Mouse (Mus musculus) thymus, adult 2 months (tissue): ENCODE data around the gene Sspo. TPM values are rescaled to one million over a fixed set of nuclear protein-coding genes. Genes with fewer than 3 reads are reported as not detected.
A peak's percentile ranks its signal among the peaks of the same experiment; 100 is the strongest.
"Not testable (repeated sequence)": the region's sequence is repeated elsewhere in the genome, so short reads cannot be mapped to it uniquely, and the experiment has no call there.

Experiments
- DNase-seq: peaks from one replicate; pipeline ENCODE4 v3.0.0; 2021
- H3K27ac ChIP-seq: fragments of 200-500 bp; 2 replicates; pipeline ENCODE4 v1.5.1; 2012; ENCODE audit warnings: low read length, control low read depth; ENCODE audit not compliant: control insufficient read depth, insufficient read depth
- H3K27me3 ChIP-seq: fragments of 200-500 bp; 2 replicates; pipeline ENCODE4 v1.6.1; 2012; ENCODE audit warnings: mild to moderate bottlenecking, low read length, moderate library complexity, mixed read lengths; ENCODE audit not compliant: control insufficient read depth, insufficient read depth
- H3K36me3 ChIP-seq: fragments of 200-500 bp; 2 replicates; pipeline ENCODE4 v1.6.1; 2012; ENCODE audit warnings: mild to moderate bottlenecking, low read length, moderate library complexity; ENCODE audit not compliant: control insufficient read depth, insufficient read depth
- H3K4me1 ChIP-seq: fragments of 200-500 bp; replicated peaks from 2 replicates; pipeline ENCODE4 v1.6.1; 2012; ENCODE audit warnings: low read length; ENCODE audit not compliant: control insufficient read depth, insufficient read depth
- H3K4me3 ChIP-seq: fragments of 200-500 bp; 2 replicates; pipeline ENCODE4 v1.5.1; 2012; ENCODE audit warnings: mild to moderate bottlenecking, low read length, control low read depth, moderate library complexity; ENCODE audit not compliant: control insufficient read depth, insufficient read depth
- CTCF ChIP-seq: fragments of 200-500 bp; IDR thresholded peaks from 2 replicates; pipeline ENCODE4 v1.5.1; 2012; ENCODE audit warnings: mild to moderate bottlenecking, control low read depth, low read length, moderate library complexity, borderline replicate concordance; ENCODE audit not compliant: control insufficient read depth, poor library complexity, insufficient read depth; ENCODE audit errors: extremely low read depth
- POLR2A ChIP-seq: fragments of 200-500 bp; IDR thresholded peaks from 2 replicates; pipeline ENCODE4 v1.6.1; 2012; ENCODE audit warnings: mild to moderate bottlenecking, low read length, control low read depth, moderate library complexity; ENCODE audit not compliant: control insufficient read depth, poor library complexity, insufficient read depth; ENCODE audit errors: extremely low read depth
- WGBS: fragments of 180-500 bp; shearing (Covaris S2); methylation state at CpG from one replicate; pipeline ENCODE4 v1.1.7; 2018; 5-methylcytosine and 5-hydroxymethylcytosine counted together
- polyA plus RNA-seq: library from polyadenylated mRNA; depleted of rRNA; stranded (reverse); fragments of >200 nt; gene quantifications from 2 replicates; pipeline ENCODE4 v1.2.3, GENCODE M21; 2012

Sspo gene
- polyA plus RNA-seq, 1 experiment, result 35.4 TPM

GRCm38 (mm10) chr6:48511861-48512260, 63.8 kb downstream of the Sspo start:
- Histone ChIP-seq H3K4me1 (no peaks in the 10 kb centered on the region), H3K36me3 (no peaks in the 10 kb centered on the region), H3K4me3 (no peak overlapping the region), H3K27me3 (no peaks in the 10 kb centered on the region), H3K27ac (no peak overlapping the region)
- no peak for DNase-seq
- TF ChIP-seq CTCF (no peak), POLR2A (no peak)
- WGBS, result 53% methylated on average over 7 of the region's 7 CpGs

GRCm38 (mm10) chr6:48524882-48525281, 76.9 kb downstream of the Sspo start:
- H3K27me3 ChIP-seq, DNase-seq, H3K4me3 ChIP-seq, H3K27ac ChIP-seq, H3K4me1 ChIP-seq, H3K36me3 ChIP-seq: not testable (repeated sequence)
- WGBS, result 98% methylated on average over 16 of the region's 16 CpGs

GRCm38 (mm10) chr6:48527901-48528300, 79.9 kb downstream of the Sspo start:
- WGBS, result 99% methylated on average over 9 of the region's 9 CpGs
- Histone ChIP-seq H3K36me3 (no peaks in the 10 kb centered on the region), H3K27me3 (no peaks in the 10 kb centered on the region), H3K27ac (no peak overlapping the region), H3K4me3 (no peak overlapping the region), H3K4me1 (no peaks in the 10 kb centered on the region)
- no peak for DNase-seq
- no peak for TF ChIP-seq POLR2A
- no peak for TF ChIP-seq CTCF

GRCm38 (mm10) chr6:48529261-48529660, 81.2 kb downstream of the Sspo start:
- no peak for DNase-seq
- WGBS, result 35% methylated on average over 14 of the region's 14 CpGs

GRCm38 (mm10) chr6:48529871-48530440, 81.9 kb downstream of the Sspo start:
- no peaks in the 10 kb centered on the region for H3K36me3 ChIP-seq
- H3K27ac ChIP-seq, result no peak overlapping the region
- H3K4me1 ChIP-seq, result no peaks in the 10 kb centered on the region
- H3K27me3 ChIP-seq, result no peaks in the 10 kb centered on the region
- no peak overlapping the region for H3K4me3 ChIP-seq
- no peak for DNase-seq
- no peak for TF ChIP-seq CTCF
- TF ChIP-seq POLR2A, result no peak
- 76% methylated on average over 16 of the region's 16 CpGs for WGBS

More at GRCm38 (mm10) chr6:48529261-48529660, 81.2 kb downstream of the Sspo start:
- Histone ChIP-seq H3K27me3 (no peaks in the 10 kb centered on the region), H3K4me1 (no peaks in the 10 kb centered on the region), H3K4me3 (no peak overlapping the region), H3K36me3 (no peaks in the 10 kb centered on the region), H3K27ac (no peak overlapping the region)
- TF ChIP-seq CTCF (0 out of 2 replicates have a peak, but pooled peaks have one; percentile 17), POLR2A (no peak)

GRCm38 (mm10) chr6:48530862-48531261, 82.8 kb downstream of the Sspo start:
- Histone ChIP-seq H3K36me3 (no peaks in the 10 kb centered on the region), H3K27ac (no peak overlapping the region), H3K4me3 (no peak overlapping the region), H3K27me3 (no peaks in the 10 kb centered on the region), H3K4me1 (no peaks in the 10 kb centered on the region)
- no peak for TF ChIP-seq CTCF
- TF ChIP-seq POLR2A, result no peak
- 58% methylated on average over 2 of the region's 2 CpGs for WGBS
- DNase-seq, result no peak

- no peak for TF ChIP-seq CTCF
- no peak for TF ChIP-seq POLR2A
- H3K4me1 ChIP-seq, result no peaks in the 10 kb centered on the region
- no peak overlapping the region for H3K4me3 ChIP-seq
- no peak for DNase-seq
- no peaks in the 10 kb centered on the region for H3K36me3 ChIP-seq
- WGBS, result 92% methylated on average over 2 of the region's 2 CpGs
- no peaks in the 10 kb centered on the region for H3K27me3 ChIP-seq
- no peak overlapping the region for H3K27ac ChIP-seq
Observed at GRCm38 (mm10) chr6:48533475-48533874, 85.4 kb downstream of the Sspo start.
